Mouse (Mus musculus): ENCODE measurements around the gene Foxd4.

The Foxd4 gene

GRCm38 (mm10) chr19:24900581-24901220 lies at the start of gene Foxd4:
Foxd4 (minus strand) TSS chr19:24901197.
- DNase-seq (ENCODE audit: low spot score) = no peak

- no peak for DNase-seq (ENCODE audit: low spot score)
Observed at GRCm38 (mm10) chr19:24945521-24946262, 44.7 kb upstream of the Foxd4 start.

- DNase-seq (ENCODE audit: low spot score) = no peak
Observed at GRCm38 (mm10) chr19:24937084-24937483, 36.1 kb upstream of the Foxd4 start.

GRCm38 (mm10) chr19:24929041-24929440 lies 28.0 kb upstream of the Foxd4 start:
- DNase-seq (ENCODE audit: low spot score) = no peak

- no peak for DNase-seq (ENCODE audit: low spot score)
Observed at GRCm38 (mm10) chr19:24920866-24921265, 19.9 kb upstream of the Foxd4 start.

- DNase-seq (ENCODE audit: low spot score) = no peak
Observed at GRCm38 (mm10) chr19:24908385-24909155, 7.6 kb upstream of the Foxd4 start.

- no peak for DNase-seq (ENCODE audit: low spot score)
Observed at GRCm38 (mm10) chr19:24907655-24908054, 6.7 kb upstream of the Foxd4 start.

GRCm38 (mm10) chr19:24902821-24903220 lies 1.8 kb upstream of the Foxd4 start:
- DNase-seq (ENCODE audit: low spot score) = no peak

- DNase-seq (ENCODE audit: low spot score) = no peak
Observed at GRCm38 (mm10) chr19:24902256-24902655, 1.3 kb upstream of the Foxd4 start.

- DNase-seq (ENCODE audit: low spot score) = no peak
Observed at GRCm38 (mm10) chr19:24901666-24902065, 669 bp upstream of the Foxd4 start.

- DNase-seq (ENCODE audit: low spot score) = no peak
Observed at GRCm38 (mm10) chr19:24899578-24900544, 1.1 kb downstream of the Foxd4 start.

GRCm38 (mm10) chr19:24898737-24899577 lies 2.0 kb downstream of the Foxd4 start:
- DNase-seq (ENCODE audit: low spot score) = no peak

- no peak for DNase-seq (ENCODE audit: low spot score)
Observed at GRCm38 (mm10) chr19:24897896-24898736, 2.9 kb downstream of the Foxd4 start.

GRCm38 (mm10) chr19:24897006-24897895 lies 3.7 kb downstream of the Foxd4 start:
- DNase-seq (ENCODE audit: low spot score) = no peak

GRCm38 (mm10) chr19:24896536-24896935 lies 4.5 kb downstream of the Foxd4 start:
- no peak for DNase-seq (ENCODE audit: low spot score)

GRCm38 (mm10) chr19:24886888-24887287 lies 14.1 kb downstream of the Foxd4 start:
- no peak for DNase-seq (ENCODE audit: low spot score)

- peak; percentile 56 for DNase-seq (ENCODE audit: low spot score)
Observed at GRCm38 (mm10) chr19:24885504-24885903, 15.5 kb downstream of the Foxd4 start.

GRCm38 (mm10) chr19:24881237-24881636 lies 19.8 kb downstream of the Foxd4 start:
- no peak for DNase-seq (ENCODE audit: low spot score)
